Mouse (Mus musculus) heart, embryonic 15.5 days (tissue): ENCODE measurements around the gene Phf3. TPM values are rescaled to one million over a fixed set of nuclear protein-coding genes. Genes with fewer than 3 reads are reported as not detected.

Experiments used
- ATAC-seq: fragments of 200-750 bp; cut with Nextera tagmentation; replicated peaks from 2 replicates; pipeline ENCODE4 v1.8.0; 2017; ENCODE audit warnings: low read depth, moderate TSS enrichment; ENCODE audit not compliant: insufficient number of reproducible peaks, insufficient read depth, low FRiP score
- H3K27ac ChIP-seq: fragments of 300-500 bp; sonication (generic); 2 replicates; pipeline ENCODE4 v1.5.1; 2015; ENCODE audit warnings: mild to moderate bottlenecking, inconsistent platforms
- H3K27me3 ChIP-seq: fragments of 300-500 bp; sonication (generic); 2 replicates; pipeline ENCODE4 v1.6.1; 2015; ENCODE audit warnings: inconsistent platforms
- H3K36me3 ChIP-seq: fragments of 300-500 bp; sonication (generic); 2 replicates; pipeline ENCODE4 v1.6.1; 2015; ENCODE audit warnings: mild to moderate bottlenecking, inconsistent platforms
- H3K4me1 ChIP-seq: fragments of 300-500 bp; sonication (generic); replicated peaks from 2 replicates; pipeline ENCODE4 v1.6.1; 2015; ENCODE audit warnings: inconsistent platforms
- H3K4me2 ChIP-seq: fragments of 300-500 bp; sonication (generic); 2 replicates; pipeline ENCODE4 v1.6.1; 2015; ENCODE audit warnings: inconsistent platforms, mild to moderate bottlenecking, moderate library complexity
- H3K4me3 ChIP-seq: fragments of 300-500 bp; sonication (generic); 2 replicates; pipeline ENCODE4 v1.5.1; 2015; ENCODE audit warnings: mild to moderate bottlenecking, inconsistent platforms
- H3K9ac ChIP-seq: fragments of 300-500 bp; sonication (generic); 2 replicates; pipeline ENCODE4 v1.6.1; 2015; ENCODE audit warnings: mild to moderate bottlenecking, inconsistent platforms
- H3K9me3 ChIP-seq: fragments of 300-500 bp; sonication (generic); replicated peaks from 2 replicates; pipeline ENCODE4 v1.6.1; 2016; ENCODE audit warnings: inconsistent platforms
- WGBS: fragments of 180-500 bp; shearing (Covaris S2); methylation state at CpG from one replicate; pipeline ENCODE4 v1.1.7; 2015; ENCODE audit warnings: mixed read lengths; 5-methylcytosine and 5-hydroxymethylcytosine counted together
- polyA plus RNA-seq: library from polyadenylated mRNA; unstranded; fragments of >200 nt; fragmentation: Nextera tagmentation; extraction: Ambion mirVana; gene quantifications from 2 replicates; pipeline ENCODE4 v1.2.1, GENCODE M21; 2015

The Phf3 gene
- polyA plus RNA-seq, 1 experiment from 2014 or later = 25.2 TPM

DNA sequence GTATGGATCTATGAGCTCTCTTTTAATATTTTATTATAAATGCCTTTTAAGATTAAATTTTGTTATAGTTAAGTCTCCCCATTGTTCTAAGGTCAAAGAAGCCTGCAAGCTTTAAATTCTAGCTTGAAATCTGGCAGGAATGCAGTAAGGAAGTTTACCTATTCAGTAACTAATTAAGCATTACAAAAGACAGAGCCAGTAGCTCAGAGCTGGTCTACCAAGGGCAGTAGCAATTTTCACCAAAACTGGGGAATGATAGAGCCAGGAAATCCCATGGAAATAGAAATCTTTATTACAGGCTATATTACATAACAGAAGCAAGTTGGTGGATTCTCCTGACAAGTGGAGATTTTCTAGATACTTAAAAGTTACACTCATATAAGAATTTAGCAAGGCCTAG lies 116.9 kb downstream of the Phf3 start:
- ATAC-seq = no peak
- H3K9ac ChIP-seq = no peak overlapping the region
- H3K27me3 ChIP-seq = no peaks in the 10 kb centered on the region
- H3K36me3 ChIP-seq = no peaks in the 10 kb centered on the region
- H3K4me3 ChIP-seq = no peak overlapping the region
- no peaks in the 10 kb centered on the region for H3K9me3 ChIP-seq
- H3K4me1 ChIP-seq = no peaks in the 10 kb centered on the region
- H3K27ac ChIP-seq = no peak overlapping the region
- H3K4me2 ChIP-seq = no peak overlapping the region

DNA sequence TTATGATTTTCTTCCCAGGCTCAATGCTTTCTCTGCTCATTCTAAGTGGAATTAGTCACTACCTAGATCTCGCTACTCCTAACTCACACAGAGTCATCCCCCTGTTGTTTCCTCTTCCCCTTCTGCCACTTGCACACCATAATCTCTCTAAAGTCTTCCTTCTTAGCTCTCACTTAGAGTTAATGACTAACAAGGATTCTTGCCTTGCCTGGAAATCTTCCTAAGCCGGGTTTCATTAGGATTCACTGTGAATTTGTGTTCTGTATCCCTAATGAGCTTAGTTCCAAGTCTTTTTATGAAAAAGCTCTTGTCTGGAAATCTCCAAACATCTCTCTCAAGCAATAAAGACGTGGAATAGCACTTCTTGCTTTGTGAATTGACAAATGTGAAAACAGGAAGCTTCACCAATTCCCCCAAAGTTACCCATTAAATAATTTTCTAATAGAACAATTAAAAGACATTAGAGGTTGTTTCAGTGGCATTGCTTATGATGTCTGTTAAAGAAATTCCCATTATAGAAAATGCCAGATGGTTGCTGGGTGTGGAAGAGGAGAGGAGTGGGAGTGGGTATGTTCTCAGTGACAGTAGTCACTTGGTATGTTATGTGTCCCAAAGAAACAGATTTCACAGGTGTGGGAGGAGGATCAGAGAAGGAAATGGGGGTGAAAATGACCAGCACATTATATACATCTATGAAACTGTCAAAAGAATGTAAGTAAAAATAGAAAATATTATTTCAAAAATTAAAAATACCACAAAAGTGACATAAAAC lies 118.1 kb downstream of the Phf3 start:
- Histone ChIP-seq H3K4me2 (no peak overlapping the region), H3K4me3 (no peak overlapping the region), H3K27me3 (no peaks in the 10 kb centered on the region), H3K9ac (no peak overlapping the region), H3K27ac (no peak overlapping the region), H3K4me1 (no peaks in the 10 kb centered on the region), H3K36me3 (no peaks in the 10 kb centered on the region), H3K9me3 (no peaks in the 10 kb centered on the region)
- 64% methylated on average over 3 of the region's 3 CpGs for WGBS
- no peak for ATAC-seq

Other genes starting within 250 kb of the Phf3 start
- not detected in 2 replicates for gene AC153137.1, start 104.0 kb upstream of the Phf3 start, polyA plus RNA-seq